ENCODE assay signal across 10 mouse cellular contexts in the genomic region with DNA sequence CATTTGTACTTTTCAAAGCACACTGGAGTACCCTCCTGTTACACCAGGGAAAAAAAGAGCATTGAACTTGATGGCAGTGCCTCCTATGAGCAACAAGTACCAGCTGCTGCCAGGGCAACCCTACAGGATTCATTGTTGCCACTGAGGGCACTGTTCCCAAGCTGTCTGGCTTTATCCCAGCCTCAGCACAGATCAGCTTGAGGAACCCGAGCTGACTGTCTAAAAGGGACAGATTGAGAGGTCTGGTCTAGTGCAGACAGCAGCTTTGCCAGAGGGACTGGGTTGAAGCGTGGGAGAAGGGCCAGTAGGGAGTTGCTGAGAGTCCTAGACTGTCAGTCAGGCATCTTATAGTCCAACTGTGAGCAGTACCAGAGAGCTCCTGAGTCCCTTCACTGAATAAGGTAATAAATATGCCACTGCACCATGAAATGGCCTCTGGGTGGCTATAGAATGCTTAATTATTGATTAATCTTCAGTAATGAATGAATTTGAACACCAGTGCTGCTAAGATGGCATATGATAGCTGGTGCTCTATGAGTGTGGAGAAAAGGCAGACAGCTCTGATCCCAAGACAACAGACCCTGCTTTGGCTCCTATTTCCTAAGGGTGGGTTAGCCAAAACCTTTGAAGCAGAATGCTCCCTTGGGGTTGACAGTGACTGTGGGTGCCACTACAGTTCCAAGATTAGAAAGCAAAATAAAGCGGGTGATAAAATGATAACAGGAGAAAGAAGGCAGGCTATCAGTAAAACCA.
A peak's percentile ranks its signal among the peaks of the same experiment; 100 is the strongest.
DNase-seq lines count a peak whose midpoint lies in the region; ATAC-seq and TF ChIP-seq lines count a peak whose summit lies in the region.
"Had no signal": no experiment of that assay in that cellular context is flagged by ENCODE, and none has a peak within 500 bp of the region (broad histone marks: within the 10 kb centered on the region; RNA-seq: fewer than 3 reads in every experiment).

No protein-coding gene starts in this region.

- no peak for TF ChIP-seq CTCF in intestine, postnatal 0 days (IDR thresholded peaks at IDR 0.05; ENCODE audit: low read depth)

- no peaks in the 10 kb centered on the region for H3K4me1 ChIP-seq in embryonic facial prominence, embryonic 15.5 days
- peaks cover 11% of the 10 kb centered on the region for H3K4me1 ChIP-seq in embryonic facial prominence, embryonic 10.5 days
- H3K4me1 ChIP-seq in forebrain, embryonic 16.5 days (replicated peaks; ENCODE audit: control insufficient read depth, insufficient read depth, low read length), result peaks cover 9% of the 10 kb centered on the region
- H3K4me1 ChIP-seq in neural tube, embryonic 13.5 days (replicated peaks), result peaks cover 10% of the 10 kb centered on the region
- no peaks in the 10 kb centered on the region for H3K4me1 ChIP-seq in intestine, postnatal 0 days (replicated peaks; ENCODE audit: control insufficient read depth, insufficient read depth, low read length)

- H3K27me3 ChIP-seq in embryonic facial prominence, embryonic 15.5 days, result no peaks in the 10 kb centered on the region
- no peaks in the 10 kb centered on the region for H3K27me3 ChIP-seq in embryonic facial prominence, embryonic 10.5 days (replicated peaks; ENCODE audit: low read depth, poor library complexity, severe bottlenecking)
- H3K27me3 ChIP-seq in forebrain, embryonic 16.5 days (replicated peaks; ENCODE audit: control insufficient read depth, insufficient read depth, low read length), result no peaks in the 10 kb centered on the region
- H3K27me3 ChIP-seq in neural tube, embryonic 13.5 days, result no peaks in the 10 kb centered on the region
- no peaks in the 10 kb centered on the region for H3K27me3 ChIP-seq in intestine, postnatal 0 days (replicated peaks; ENCODE audit: control insufficient read depth, insufficient read depth, low read length)

- H3K9ac ChIP-seq in embryonic facial prominence, embryonic 15.5 days, result no peak overlapping the region
- no peak overlapping the region for H3K9ac ChIP-seq in forebrain, embryonic 16.5 days (replicated peaks; ENCODE audit: low read depth, low read length)
- H3K9ac ChIP-seq in neural tube, embryonic 13.5 days, result no peak overlapping the region
- no peak overlapping the region for H3K9ac ChIP-seq in intestine, postnatal 0 days (ENCODE audit: low read depth, low read length)
- H3K9ac ChIP-seq: lung, embryonic 14.5 days had no signal

- H3K9me3 ChIP-seq in embryonic facial prominence, embryonic 15.5 days (replicated peaks), result no peaks in the 10 kb centered on the region
- no peaks in the 10 kb centered on the region for H3K9me3 ChIP-seq in embryonic facial prominence, embryonic 10.5 days
- no peaks in the 10 kb centered on the region for H3K9me3 ChIP-seq in forebrain, embryonic 16.5 days (ENCODE audit: control insufficient read depth, low read length)
- H3K9me3 ChIP-seq in neural tube, embryonic 13.5 days, result no peaks in the 10 kb centered on the region
- no peaks in the 10 kb centered on the region for H3K9me3 ChIP-seq in intestine, postnatal 0 days (ENCODE audit: control insufficient read depth)

- no peak overlapping the region for H3K4me2 ChIP-seq in embryonic facial prominence, embryonic 15.5 days (replicated peaks)
- H3K4me2 ChIP-seq in forebrain, embryonic 16.5 days (ENCODE audit: low read length), result no peak overlapping the region
- no peak overlapping the region for H3K4me2 ChIP-seq in neural tube, embryonic 13.5 days
- no peak overlapping the region for H3K4me2 ChIP-seq in intestine, postnatal 0 days (replicated peaks; ENCODE audit: low read depth)
- H3K4me2 ChIP-seq: lung, embryonic 14.5 days had no signal

- WGBS in embryonic facial prominence, embryonic 15.5 days, result 56% methylated on average over 3 of the region's 3 CpGs
- WGBS in embryonic facial prominence, embryonic 10.5 days, result 74% methylated on average over 3 of the region's 3 CpGs
- 39% methylated on average over 3 of the region's 3 CpGs for WGBS in forebrain, embryonic 16.5 days
- 57% methylated on average over 3 of the region's 3 CpGs for WGBS in neural tube, embryonic 13.5 days
- 47% methylated on average over 3 of the region's 3 CpGs for WGBS in intestine, postnatal 0 days

- no peaks in the 10 kb centered on the region for H3K36me3 ChIP-seq in embryonic facial prominence, embryonic 15.5 days
- H3K36me3 ChIP-seq in embryonic facial prominence, embryonic 10.5 days (replicated peaks), result no peaks in the 10 kb centered on the region
- H3K36me3 ChIP-seq in forebrain, embryonic 16.5 days (ENCODE audit: control insufficient read depth, insufficient read depth), result no peaks in the 10 kb centered on the region
- no peaks in the 10 kb centered on the region for H3K36me3 ChIP-seq in neural tube, embryonic 13.5 days
- H3K36me3 ChIP-seq in intestine, postnatal 0 days (ENCODE audit: control insufficient read depth, insufficient read depth), result no peaks in the 10 kb centered on the region

- H3K27ac ChIP-seq in embryonic facial prominence, embryonic 15.5 days (replicated peaks), result no peak overlapping the region
- H3K27ac ChIP-seq in embryonic facial prominence, embryonic 10.5 days (replicated peaks), result no peak overlapping the region
- peak overlapping the region; percentile 53 for H3K27ac ChIP-seq in forebrain, embryonic 16.5 days (ENCODE audit: low read length)
- no peak overlapping the region for H3K27ac ChIP-seq in neural tube, embryonic 13.5 days (replicated peaks)
- no peak overlapping the region for H3K27ac ChIP-seq in intestine, postnatal 0 days (ENCODE audit: low read depth, low read length)
- H3K27ac ChIP-seq: left cerebral cortex, adult 2 months had no signal

- H3K4me3 ChIP-seq in embryonic facial prominence, embryonic 15.5 days (replicated peaks), result no peak overlapping the region
- no peak overlapping the region for H3K4me3 ChIP-seq in embryonic facial prominence, embryonic 10.5 days
- H3K4me3 ChIP-seq in forebrain, embryonic 16.5 days (replicated peaks; ENCODE audit: low read length), result no peak overlapping the region
- H3K4me3 ChIP-seq in neural tube, embryonic 13.5 days, result no peak overlapping the region
- H3K4me3 ChIP-seq in intestine, postnatal 0 days (ENCODE audit: low read depth, low read length), result no peak overlapping the region
- H3K4me3 ChIP-seq: left cerebral cortex, adult 2 months had no signal

- DNase-seq in embryonic facial prominence, embryonic 10.5 days (ENCODE audit: low spot score), result no peak
- DNase-seq in layer of hippocampus, adult 11-12 months (ENCODE audit: low spot score), result peak; percentile 33
- DNase-seq in layer of hippocampus, adult 9-10 months (ENCODE audit: low spot score), result no peak
- DNase-seq in kidney, adult 18-20 months, result no peak
- DNase-seq: lung, embryonic 14.5 days had no signal

- 0 out of 2 replicates have a peak, but pooled peaks have one; percentile 19 for ATAC-seq in embryonic facial prominence, embryonic 15.5 days (ENCODE audit: insufficient number of reproducible peaks, low FRiP score, low TSS enrichment, low read depth)
- peak; percentile 95 for ATAC-seq in forebrain, embryonic 16.5 days
- peak; percentile 83 for ATAC-seq in neural tube, embryonic 13.5 days (ENCODE audit: low read depth)
- no peak for ATAC-seq in intestine, postnatal 0 days
